Comparison of ENCODE assay signal across 12 mouse cellular contexts in genomic region chr6:13758946-13759345, GRCm38 (mm10).
A peak's percentile ranks its signal among the peaks of the same experiment; 100 is the strongest.
DNase-seq lines count a peak whose midpoint lies in the region; ATAC-seq and TF ChIP-seq lines count a peak whose summit lies in the region.
"Had no signal": no experiment of that assay in that cellular context is flagged by ENCODE, and none has a peak within 500 bp of the region (broad histone marks: within the 10 kb centered on the region; RNA-seq: fewer than 3 reads in every experiment).

No protein-coding gene starts in this region.

- intact Hi-C loops in left cerebral cortex, adult 2 months (cut with DNase I): loop anchor here (5.0 kb wide), 3 partner anchors 78 to 743 kb away; partner anchors contain the start of gene Gpr85

- DNase-seq in left cerebral cortex, adult 2 months (ENCODE audit: extremely low spot score in 1 of 2, low spot score in 2 of 2): no peak
- no peak for DNase-seq in left cerebral cortex, adult 11 months (ENCODE audit: low spot score)
- peak; percentile 19 for DNase-seq in CH12.LX (ENCODE audit: extremely low read depth)
- no peak for DNase-seq in neural tube, embryonic 10.5 days (ENCODE audit: extremely low spot score, low spot score)
- no peak for DNase-seq in layer of hippocampus, postnatal 25 days (ENCODE audit: extremely low spot score in 1 of 2, low spot score in 1 of 2)
- DNase-seq: right cerebral cortex, adult 18-20 months; thymus, postnatal 4 days had no signal

- H3K4me3 ChIP-seq in forebrain, embryonic 13.5 days: no peak overlapping the region
- no peak overlapping the region for H3K4me3 ChIP-seq in forebrain, embryonic 16.5 days (replicated peaks; ENCODE audit: low read length)
- H3K4me3 ChIP-seq in left cerebral cortex, adult 2 months: no peak overlapping the region
- no peak overlapping the region for H3K4me3 ChIP-seq in CH12.LX (replicated peaks in 1 of 3; ENCODE audit: low read depth in 2 of 3, low read length in 2 of 3, poor library complexity in 1 of 3)
- H3K4me3 ChIP-seq: limb, embryonic 13.5 days had no signal

- no peak for TF ChIP-seq EP300 in CH12.LX (IDR thresholded peaks at IDR 0.05; ENCODE audit: low read length)

- peak; percentile 55 for TF ChIP-seq RAD21 in CH12.LX (IDR thresholded peaks at IDR 0.05; ENCODE audit: low read depth, low read length)

- no peaks in the 10 kb centered on the region for H3K79me2 ChIP-seq in CH12.LX (replicated peaks; ENCODE audit: control insufficient read depth, extremely low read depth, insufficient read depth, poor library complexity, severe bottlenecking)

- no peaks in the 10 kb centered on the region for H3K36me3 ChIP-seq in forebrain, embryonic 13.5 days (ENCODE audit: poor library complexity, severe bottlenecking)
- no peaks in the 10 kb centered on the region for H3K36me3 ChIP-seq in forebrain, embryonic 16.5 days (ENCODE audit: control insufficient read depth, insufficient read depth)
- no peaks in the 10 kb centered on the region for H3K36me3 ChIP-seq in CH12.LX (replicated peaks in 1 of 2; ENCODE audit: control insufficient read depth in 1 of 2, insufficient read depth in 1 of 2, low read length in 1 of 2)
- H3K36me3 ChIP-seq: limb, embryonic 13.5 days had no signal

- peak; percentile 61 for TF ChIP-seq CTCF in left cerebral cortex, adult 2 months (IDR thresholded peaks at IDR 0.05)
- TF ChIP-seq CTCF in CH12.LX (conservative IDR thresholded peaks at IDR 0.05 in 1 of 2, IDR thresholded peaks at IDR 0.05 in 1 of 2; ENCODE audit: low read depth in 2 of 2, low read length in 2 of 2): peak in 1 of 2 experiments; percentile 56; a peak in 2 of 4 replicates

- no peak overlapping the region for H3K9ac ChIP-seq in forebrain, embryonic 13.5 days
- no peak overlapping the region for H3K9ac ChIP-seq in forebrain, embryonic 16.5 days (replicated peaks; ENCODE audit: low read depth, low read length)
- H3K9ac ChIP-seq in CH12.LX (ENCODE audit: insufficient read depth, low read depth): no peak overlapping the region
- H3K9ac ChIP-seq: limb, embryonic 13.5 days had no signal

- 0 out of 2 replicates have a peak, but pooled peaks have one; percentile 45 for ATAC-seq in forebrain, embryonic 13.5 days
- no peak for ATAC-seq in forebrain, embryonic 16.5 days
- peak; percentile 74; the same call in 1 of the 2 replicates for ATAC-seq in common myeloid progenitor, adult 5-6 weeks (replicated peaks; ENCODE audit: low read depth, poor library complexity, severe bottlenecking)
- ATAC-seq: activated CD4-positive, CD25-positive, alpha-beta regulatory T cell, adult 4 months had no signal

- no peak overlapping the region for H3K4me2 ChIP-seq in forebrain, embryonic 13.5 days
- no peak overlapping the region for H3K4me2 ChIP-seq in forebrain, embryonic 16.5 days (ENCODE audit: low read length)
- no peak overlapping the region for H3K4me2 ChIP-seq in CH12.LX (ENCODE audit: insufficient read depth, low read depth, poor library complexity, severe bottlenecking)
- H3K4me2 ChIP-seq: limb, embryonic 13.5 days had no signal

- H3K27ac ChIP-seq in forebrain, embryonic 13.5 days: no peak overlapping the region
- H3K27ac ChIP-seq in forebrain, embryonic 16.5 days (ENCODE audit: low read length): no peak overlapping the region
- H3K27ac ChIP-seq in left cerebral cortex, adult 2 months: no peak overlapping the region
- H3K27ac ChIP-seq in CH12.LX (ENCODE audit: insufficient read depth, low read depth): no peak overlapping the region
- H3K27ac ChIP-seq: limb, embryonic 13.5 days had no signal

- H3K9me3 ChIP-seq in forebrain, embryonic 13.5 days (replicated peaks): no peaks in the 10 kb centered on the region
- H3K9me3 ChIP-seq in forebrain, embryonic 16.5 days (ENCODE audit: control insufficient read depth, low read length): no peaks in the 10 kb centered on the region
- H3K9me3 ChIP-seq in CH12.LX (replicated peaks; ENCODE audit: low read length): no peaks in the 10 kb centered on the region
- H3K9me3 ChIP-seq: limb, embryonic 13.5 days had no signal

- TF ChIP-seq POLR2A in CH12.LX (IDR thresholded peaks at IDR 0.05; ENCODE audit: low read depth, low read length): no peak

- H3K27me3 ChIP-seq in forebrain, embryonic 13.5 days: no peaks in the 10 kb centered on the region
- no peaks in the 10 kb centered on the region for H3K27me3 ChIP-seq in forebrain, embryonic 16.5 days (replicated peaks; ENCODE audit: control insufficient read depth, insufficient read depth, low read length)
- no peaks in the 10 kb centered on the region for H3K27me3 ChIP-seq in CH12.LX (replicated peaks)
- H3K27me3 ChIP-seq: limb, embryonic 13.5 days had no signal

- in situ Hi-C loops in CH12.LX (cut with MboI; ENCODE audit: low pct_ligation_motif_present, low pct_unique_long_range_greater_than_20kb, low sequenced_read_pairs): no loop called here

- no peaks in the 10 kb centered on the region for H3K4me1 ChIP-seq in forebrain, embryonic 13.5 days
- H3K4me1 ChIP-seq in forebrain, embryonic 16.5 days (replicated peaks; ENCODE audit: control insufficient read depth, insufficient read depth, low read length): no peaks in the 10 kb centered on the region
- H3K4me1 ChIP-seq in CH12.LX (ENCODE audit: control insufficient read depth in 1 of 2, insufficient read depth in 2 of 2): no peaks in the 10 kb centered on the region
- H3K4me1 ChIP-seq: limb, embryonic 13.5 days had no signal

- dilution Hi-C loops in CH12.LX (cut with MboI; ENCODE audit: extremely low pct_ligation_motif_present, extremely low pct_unique_long_range_greater_than_20kb, low sequenced_read_pairs): no loop called here

TF ChIP-seq in CH12.LX, 34 proteins besides CTCF, POLR2A, EP300 and RAD21:
- TF ChIP-seq POLR2AphosphoS2 (IDR thresholded peaks at IDR 0.05; ENCODE audit: low read depth, low read length) (no peak), SMC3 (IDR thresholded peaks at IDR 0.05; ENCODE audit: low read depth, low read length) (peak; percentile 47)
